Mouse (Mus musculus) MEL (cell line): ENCODE measurements around the gene Cntnap5b. TPM values are rescaled to one million over a fixed set of nuclear protein-coding genes. Genes with fewer than 3 reads are reported as not detected.

ENCODE experiments used
- DNase-seq: peaks from one replicate; pipeline ENCODE4 v3.0.0; 2011; ENCODE audit warnings: low read depth, low spot score
- H3K27ac ChIP-seq: 2 replicates; pipeline ENCODE4 v1.5.1; 2012; ENCODE audit warnings: low read depth, mild to moderate bottlenecking, control low read depth, low read length, moderate library complexity; ENCODE audit not compliant: control insufficient read depth
- H3K27me3 ChIP-seq, 2 experiments: fragments of 150-350 bp in 1 of 2; sonication (generic) in 1 of 2; 2 replicates each; pipeline ENCODE4 v1.6.1; 2012; ENCODE audit warnings: low read length in 2 of 2, mild to moderate bottlenecking in 2 of 2, improper control_type of control experiment in 1 of 2, moderate library complexity in 1 of 2; ENCODE audit not compliant: insufficient read depth in 2 of 2, control insufficient read depth in 1 of 2
- H3K36me3 ChIP-seq, 2 experiments: 2 replicates each; pipeline ENCODE4 v1.6.1; 2012 to 2014; ENCODE audit warnings: low read length in 2 of 2, improper control_type of control experiment in 1 of 2, inconsistent platforms in 1 of 2, mild to moderate bottlenecking in 1 of 2; ENCODE audit not compliant: insufficient read depth in 2 of 2, control insufficient read depth in 1 of 2
- H3K4me1 ChIP-seq, 2 experiments: fragments of 150-350 bp in 1 of 2; sonication (generic) in 1 of 2; 2 replicates each; pipeline ENCODE4 v1.6.1; 2012; ENCODE audit warnings: low read length in 2 of 2, improper control_type of control experiment in 1 of 2, mild to moderate bottlenecking in 1 of 2; ENCODE audit not compliant: insufficient read depth in 2 of 2, control insufficient read depth in 1 of 2
- H3K4me3 ChIP-seq, 2 experiments: fragments of 150-350 bp in 1 of 2; sonication (generic) in 1 of 2; 2 replicates each; pipeline ENCODE4 v1.5.1; 2012; ENCODE audit warnings: low read depth in 2 of 2, low read length in 2 of 2, mild to moderate bottlenecking in 2 of 2, moderate library complexity in 2 of 2, control low read depth in 1 of 2, improper control_type of control experiment in 1 of 2; ENCODE audit not compliant: control insufficient read depth in 1 of 2, insufficient read depth in 1 of 2
- H3K79me2 ChIP-seq: 2 replicates; pipeline ENCODE4 v1.6.1; 2012; ENCODE audit warnings: mild to moderate bottlenecking, low read length, moderate library complexity; ENCODE audit not compliant: control insufficient read depth, poor library complexity, insufficient read depth
- H3K9ac ChIP-seq: 2 replicates; pipeline ENCODE4 v1.6.1; 2012; ENCODE audit warnings: low read depth, mild to moderate bottlenecking, control low read depth, low read length, moderate library complexity; ENCODE audit not compliant: control insufficient read depth, poor library complexity, severe bottlenecking
- H3K9me3 ChIP-seq: fragments of 150-350 bp; sonication (generic); replicated peaks from 2 replicates; pipeline ENCODE4 v1.6.1; 2012; ENCODE audit warnings: mild to moderate bottlenecking, low read length, improper control_type of control experiment, moderate library complexity; ENCODE audit not compliant: insufficient read depth
- BHLHE40 ChIP-seq: IDR thresholded peaks from 2 replicates; pipeline ENCODE4 v1.6.1; 2012; ENCODE audit warnings: low read depth, mild to moderate bottlenecking, inconsistent platforms, low read length, improper control_type of control experiment, borderline replicate concordance
- CHD1 ChIP-seq: IDR thresholded peaks from 2 replicates; pipeline ENCODE4 v1.6.1; 2012; ENCODE audit warnings: low read depth, mild to moderate bottlenecking, inconsistent platforms, low read length, improper control_type of control experiment
- CTCF ChIP-seq, 3 experiments: IDR thresholded peaks in 2 of 3; conservative IDR thresholded peaks in 1 of 3; 2 replicates each; pipeline ENCODE4 v1.5.1; 2011 to 2012; ENCODE audit warnings: low read length in 3 of 3, low read depth in 2 of 3, mild to moderate bottlenecking in 2 of 3, improper control_type of control experiment in 1 of 3, inconsistent platforms in 1 of 3, mixed read lengths in 1 of 3, moderate library complexity in 1 of 3; ENCODE audit not compliant: control insufficient read depth in 1 of 3, insufficient read depth in 1 of 3, poor library complexity in 1 of 3, severe bottlenecking in 1 of 3
- ELF1 ChIP-seq: IDR thresholded peaks from 2 replicates; pipeline ENCODE4 v1.6.1; 2014; ENCODE audit warnings: low read depth, mild to moderate bottlenecking, inconsistent platforms, low read length, improper control_type of control experiment, moderate library complexity
- EP300 ChIP-seq, 2 experiments: IDR thresholded peaks; 2 replicates each; pipeline ENCODE4 v1.6.1; 2011; ENCODE audit warnings: improper control_type of control experiment in 2 of 2, low read length in 2 of 2, low read depth in 1 of 2, mild to moderate bottlenecking in 1 of 2
- ETS1 ChIP-seq: IDR thresholded peaks from 2 replicates; pipeline ENCODE4 v1.6.1; 2012; ENCODE audit warnings: low read depth, mild to moderate bottlenecking, inconsistent platforms, low read length, improper control_type of control experiment, moderate library complexity
- GABPA ChIP-seq: IDR thresholded peaks from 2 replicates; pipeline ENCODE4 v1.6.1; 2012; ENCODE audit warnings: low read depth, mild to moderate bottlenecking, inconsistent platforms, low read length, improper control_type of control experiment, moderate library complexity
- GATA1 ChIP-seq: IDR thresholded peaks from 2 replicates; pipeline ENCODE4 v1.6.1; 2011; ENCODE audit warnings: low read depth, low read length, improper control_type of control experiment
- HCFC1 ChIP-seq: IDR thresholded peaks from 2 replicates; pipeline ENCODE4 v1.6.1; 2012; ENCODE audit warnings: low read depth, mild to moderate bottlenecking, inconsistent platforms, low read length, improper control_type of control experiment, moderate library complexity
- JUND ChIP-seq: IDR thresholded peaks from 2 replicates; pipeline ENCODE4 v1.6.1; 2011; ENCODE audit warnings: low read depth, mild to moderate bottlenecking, improper control_type of control experiment, low read length
- KAT2A ChIP-seq: conservative IDR thresholded peaks from 2 replicates; pipeline ENCODE4 v1.6.1; 2012; ENCODE audit warnings: low read depth, low read length, improper control_type of control experiment, inconsistent platforms
- MAFK ChIP-seq: IDR thresholded peaks from 2 replicates; pipeline ENCODE4 v1.6.1; 2011; ENCODE audit warnings: low read depth, mild to moderate bottlenecking, low read length, improper control_type of control experiment, borderline replicate concordance
- MAX ChIP-seq: IDR thresholded peaks from 2 replicates; pipeline ENCODE4 v1.6.1; 2011; ENCODE audit warnings: low read length, improper control_type of control experiment
- MAZ ChIP-seq: IDR thresholded peaks from 2 replicates; pipeline ENCODE4 v1.6.1; 2012; ENCODE audit warnings: low read depth, mild to moderate bottlenecking, inconsistent platforms, low read length, improper control_type of control experiment
- MEF2A ChIP-seq: IDR thresholded peaks from 2 replicates; pipeline ENCODE4 v1.6.1; 2014; ENCODE audit warnings: low read depth, mild to moderate bottlenecking, inconsistent platforms, low read length, improper control_type of control experiment; ENCODE audit not compliant: poor library complexity, insufficient replicate concordance, severe bottlenecking; ENCODE audit errors: extremely low read depth
- MXI1 ChIP-seq: IDR thresholded peaks from 2 replicates; pipeline ENCODE4 v1.6.1; 2011; ENCODE audit warnings: mild to moderate bottlenecking, low read depth, low read length, improper control_type of control experiment
- NELFE ChIP-seq: IDR thresholded peaks from 2 replicates; pipeline ENCODE4 v1.6.1; 2011; ENCODE audit warnings: low read depth, low read length, improper control_type of control experiment
- POLR2AphosphoS5 ChIP-seq: IDR thresholded peaks from 2 replicates; pipeline ENCODE4 v1.6.1; 2012; ENCODE audit warnings: low read depth, borderline replicate concordance, mild to moderate bottlenecking, inconsistent platforms, low read length, moderate library complexity, mixed read lengths
- RAD21 ChIP-seq: IDR thresholded peaks from 2 replicates; pipeline ENCODE4 v1.6.1; 2011; ENCODE audit warnings: mild to moderate bottlenecking, low read depth, low read length, improper control_type of control experiment
- RCOR1 ChIP-seq: IDR thresholded peaks from 2 replicates; pipeline ENCODE4 v1.6.1; 2012; ENCODE audit warnings: low read depth, mild to moderate bottlenecking, inconsistent platforms, low read length, improper control_type of control experiment
- SIN3A ChIP-seq: IDR thresholded peaks from 2 replicates; pipeline ENCODE4 v1.6.1; 2012; ENCODE audit warnings: low read length, improper control_type of control experiment, inconsistent platforms
- TAL1 ChIP-seq: IDR thresholded peaks from 2 replicates; pipeline ENCODE4 v1.6.1; 2012; ENCODE audit warnings: mild to moderate bottlenecking, inconsistent platforms, low read length, moderate library complexity, mixed read lengths
- TBP ChIP-seq: IDR thresholded peaks from 2 replicates; pipeline ENCODE4 v1.8.0; 2011; ENCODE audit warnings: low read depth, low read length, improper control_type of control experiment
- TCF12 ChIP-seq: IDR thresholded peaks from 2 replicates; pipeline ENCODE4 v1.6.1; 2014; ENCODE audit warnings: low read depth, mild to moderate bottlenecking, inconsistent platforms, low read length, improper control_type of control experiment, moderate library complexity
- UBTF ChIP-seq: IDR thresholded peaks from 2 replicates; pipeline ENCODE4 v1.6.1; 2012; ENCODE audit warnings: low read depth, mild to moderate bottlenecking, inconsistent platforms, low read length, improper control_type of control experiment, moderate library complexity, borderline replicate concordance; ENCODE audit not compliant: insufficient read depth
- ZMIZ1 ChIP-seq: IDR thresholded peaks from 2 replicates; pipeline ENCODE4 v1.6.1; 2012; ENCODE audit warnings: low read depth, mild to moderate bottlenecking, inconsistent platforms, low read length, improper control_type of control experiment, moderate library complexity
- ZNF384 ChIP-seq: IDR thresholded peaks from 2 replicates; pipeline ENCODE4 v1.6.1; 2012; ENCODE audit warnings: low read depth, mild to moderate bottlenecking, inconsistent platforms, low read length, improper control_type of control experiment
- polyA plus RNA-seq, 2 experiments: library from polyadenylated mRNA; stranded (reverse) in 1 of 2; unstranded in 1 of 2; fragments of >175 nt in 1 of 2; fragments of >200 nt in 1 of 2; gene quantifications; 2 replicates each; pipeline versions ENCODE4 v1.2.1 to v1.2.4; 2012; ENCODE audit warnings: low replicate concordance in 2 of 2, low read depth in 1 of 2; ENCODE audit not compliant: insufficient read length in 2 of 2, insufficient read depth in 1 of 2, missing spikeins in 1 of 2
- total RNA-seq: library from RNA; depleted of rRNA; stranded (reverse); fragments of 300-350 nt; gene quantifications from 2 replicates; pipeline ENCODE4 v1.2.3, GENCODE M21; 2012; rRNA removed

Gene Cntnap5b
- total RNA-seq: not detected in 2 replicates
- polyA plus RNA-seq: not detected

- Histone ChIP-seq H3K4me3 (no peak within 1 kb of the TSS), H3K36me3 (no peaks in the 10 kb centered on the region), H3K27me3 (no peaks in the 10 kb centered on the region), H3K9ac (no peak within 1 kb of the TSS), H3K27ac (no peak within 1 kb of the TSS), H3K79me2 (no peaks in the 10 kb centered on the region)
- DNase-seq: no peak
- TF ChIP-seq SIN3A: no peak
- no peak for TF ChIP-seq TCF12
- no peak for TF ChIP-seq MAFK
- TF ChIP-seq CTCF (IDR thresholded peaks at IDR 0.05 in 2 of 3, conservative IDR thresholded peaks at IDR 0.05 in 1 of 3; ENCODE audit: control insufficient read depth in 1 of 3, insufficient read depth in 1 of 3, low read depth in 2 of 3, low read length in 3 of 3, poor library complexity in 1 of 3, severe bottlenecking in 1 of 3): no peak
- no peak for TF ChIP-seq NELFE
- TF ChIP-seq EP300 (IDR thresholded peaks at IDR 0.05; ENCODE audit: low read depth in 1 of 2, low read length in 2 of 2): no peak
- no peak for TF ChIP-seq TBP
- no peak for TF ChIP-seq MAZ
- TF ChIP-seq GATA1: no peak
- TF ChIP-seq ELF1: no peak
- TF ChIP-seq RAD21: no peak
- no peak for TF ChIP-seq JUND
- no peak for TF ChIP-seq ZMIZ1
- no peak for TF ChIP-seq RCOR1
- TF ChIP-seq UBTF: no peak
- no peak for TF ChIP-seq ETS1
- no peak for TF ChIP-seq MXI1
- TF ChIP-seq MEF2A: no peak
- no peak for TF ChIP-seq KAT2A
- TF ChIP-seq, all 39 proteins: peak for 0
- Histone ChIP-seq H3K4me1 (no peaks in the 10 kb centered on the region), H3K9me3 (no peaks in the 10 kb centered on the region)
Measured at GRCm38 (mm10) chr1:99772614-99773013, at the start of gene Cntnap5b. Gene Cntnap5b, plus strand, starts transcription at chr1:99772765.

GRCm38 (mm10) chr1:99759996-99760395 is 12.6 kb upstream of the Cntnap5b start:
- no peaks in the 10 kb centered on the region for H3K79me2 ChIP-seq
- H3K4me1 ChIP-seq: no peaks in the 10 kb centered on the region
- no peak overlapping the region for H3K9ac ChIP-seq
- no peak for DNase-seq
- no peak for TF ChIP-seq ZMIZ1
- no peak for TF ChIP-seq GATA1
- no peak for TF ChIP-seq MXI1
- no peak for TF ChIP-seq HCFC1
- no peak for TF ChIP-seq MAZ
- TF ChIP-seq MAFK: no peak
- TF ChIP-seq POLR2AphosphoS5: no peak
- no peak for TF ChIP-seq TAL1
- no peak for TF ChIP-seq BHLHE40
- TF ChIP-seq ZNF384: no peak
- no peak for TF ChIP-seq MAX
- TF ChIP-seq SIN3A: no peak
- no peak for TF ChIP-seq CHD1
- TF ChIP-seq GABPA: no peak
- no peak for TF ChIP-seq RCOR1
- no peak overlapping the region for H3K27ac ChIP-seq
- no peaks in the 10 kb centered on the region for H3K36me3 ChIP-seq
- no peaks in the 10 kb centered on the region for H3K27me3 ChIP-seq
- no peaks in the 10 kb centered on the region; the same call in 1 of the 2 replicates for H3K9me3 ChIP-seq
- no peak overlapping the region for H3K4me3 ChIP-seq
